Mouse (Mus musculus): ENCODE measurements around the gene Pmel.
A peak's percentile ranks its signal among the peaks of the same experiment; 100 is the strongest.

GRCm38 (mm10) chr10:128744211-128744610, 40.2 kb downstream of the Pmel start:
- TF ChIP-seq CTCF (IDR thresholded peaks at IDR 0.05; ENCODE audit: low read depth, low read length), result 0 out of 2 replicates have a peak, but pooled peaks have one; percentile 10
- no peak for TF ChIP-seq POLR2A (IDR thresholded peaks at IDR 0.05; ENCODE audit: borderline replicate concordance, low read depth, low read length)
